Mouse (Mus musculus) gastrocnemius, postnatal 10 days (tissue): ENCODE measurements around the gene Atp1b2. TPM values are rescaled to one million over a fixed set of nuclear protein-coding genes. Genes with fewer than 3 reads are reported as not detected.
"Not testable (repeated sequence)": the region's sequence is repeated elsewhere in the genome, so short reads cannot be mapped to it uniquely, and the experiment has no call there.

Source experiments
- DNase-seq: peaks from one replicate; pipeline ENCODE4 v3.0.0; 2021; ENCODE audit warnings: mixed read lengths
- long read RNA-seq, 2 experiments: library from polyadenylated mRNA; stranded (forward); transcript quantifications; one replicate each; pipeline ENCODE4 v2.0.0; 2021
- total RNA-seq, 2 experiments: library from RNA; stranded (reverse); gene quantifications; 2 replicates each; pipeline ENCODE4 v1.2.3; 2021

Atp1b2 gene
- 100 to 1,000 TPM; 351 to 394 TPM for total RNA-seq
- long read RNA-seq, experiment 1, transcript Atp1b2-201 (7 exons, 2,842 nt) = major isoform, 492 of 557 reads
- long read RNA-seq, experiment 1, transcript Atp1b2-204 (6 exons, 711 nt) = minor isoform, 14 of 557 reads
- long read RNA-seq, experiment 1, partial matches to known transcripts = 16 of 557 reads
- long read RNA-seq, experiment 1, other reads (novel, unspliced or antisense) = 35 of 557 reads
- long read RNA-seq, experiment 2, transcript Atp1b2-201 (7 exons, 2,842 nt) = major isoform, 388 of 437 reads
- long read RNA-seq, experiment 2, transcript Atp1b2-204 (6 exons, 711 nt) = minor isoform, 12 of 437 reads
- long read RNA-seq, experiment 2, partial matches to known transcripts = 17 of 437 reads
- long read RNA-seq, experiment 2, other reads (novel, unspliced or antisense) = 20 of 437 reads

DNA sequence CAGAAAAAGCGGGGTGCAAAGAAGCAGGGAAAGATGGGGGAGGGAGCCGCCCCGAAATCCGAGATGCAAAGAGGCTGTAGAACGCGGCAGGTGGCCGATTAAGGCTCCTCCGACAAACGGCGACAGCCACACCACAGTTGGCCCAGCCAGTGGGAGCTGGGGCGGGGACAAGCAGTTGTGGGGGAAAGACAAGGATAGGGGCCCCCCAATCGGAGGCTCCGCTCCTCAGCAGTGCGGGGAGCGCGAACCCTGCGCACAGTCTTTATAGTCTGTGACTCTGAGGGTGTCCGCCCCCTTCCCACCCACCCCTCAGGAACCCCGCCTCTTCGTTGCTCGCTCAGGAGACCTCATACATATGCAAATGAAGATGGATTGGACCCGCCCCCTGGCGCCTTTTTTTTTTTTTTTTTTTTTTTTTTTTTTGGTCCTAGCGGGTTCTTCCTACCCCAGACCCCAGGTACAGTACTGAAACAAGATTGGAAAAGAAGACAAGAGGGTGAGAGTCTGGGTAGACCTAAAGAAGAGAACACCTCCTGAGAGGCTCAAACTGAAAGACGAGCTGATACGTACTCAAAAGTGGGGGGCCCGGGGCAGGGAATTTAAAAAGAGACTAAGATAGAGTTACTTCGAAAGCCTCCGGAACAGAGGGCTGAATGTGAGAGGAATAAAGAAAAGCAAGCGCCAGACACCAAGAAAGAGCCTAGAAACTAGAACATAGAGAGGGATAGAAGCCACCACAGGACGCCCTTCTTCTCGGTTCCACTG is at the start of gene Atp1b2:
TSS of gene Atp1b2 (minus strand) at position 217 of the 765 bp plus-strand sequence.
- DNase-seq = peak; percentile 79

DNA sequence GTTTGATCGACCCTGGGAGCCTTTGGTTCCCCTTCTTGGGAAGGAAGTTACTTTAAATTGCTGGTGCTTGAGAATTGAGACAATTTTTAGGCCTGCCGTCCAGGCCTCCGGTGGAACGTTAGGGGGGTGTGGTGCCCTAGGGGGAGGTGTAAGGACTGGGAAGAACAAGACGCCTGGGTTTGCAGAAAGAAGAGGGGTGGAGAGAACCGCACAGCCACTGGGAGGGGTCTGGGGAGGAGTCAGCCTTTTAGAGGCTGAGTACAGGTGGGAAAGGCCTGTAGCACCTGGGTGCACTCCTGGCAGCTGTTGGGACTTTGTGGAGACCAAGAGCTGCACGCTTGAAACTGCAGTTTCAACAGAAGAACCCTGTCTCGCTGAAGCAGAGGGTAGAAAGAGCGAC is 49.0 kb upstream of the Atp1b2 start:
- no peak for DNase-seq

DNA sequence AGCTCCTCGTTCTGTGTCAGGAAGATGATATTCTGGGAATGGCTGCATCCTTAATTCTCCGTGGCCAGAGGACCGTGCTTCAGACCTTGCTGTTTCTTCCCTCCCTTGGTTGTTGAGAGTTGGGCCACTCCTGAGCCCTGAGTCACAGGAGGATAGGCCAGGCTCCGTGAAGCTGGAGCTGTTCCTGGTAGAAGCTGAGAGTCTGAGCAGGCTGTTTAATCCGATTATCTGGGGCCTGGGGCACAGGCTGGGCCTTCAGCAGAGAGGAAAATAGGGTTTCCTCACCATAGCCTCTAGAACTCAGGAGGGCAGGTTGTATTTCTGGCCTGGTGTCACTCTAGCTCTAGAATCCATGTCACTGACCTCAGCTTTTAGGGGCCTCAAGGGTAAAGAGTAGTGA is 47.7 kb upstream of the Atp1b2 start:
- no peak for DNase-seq

DNA sequence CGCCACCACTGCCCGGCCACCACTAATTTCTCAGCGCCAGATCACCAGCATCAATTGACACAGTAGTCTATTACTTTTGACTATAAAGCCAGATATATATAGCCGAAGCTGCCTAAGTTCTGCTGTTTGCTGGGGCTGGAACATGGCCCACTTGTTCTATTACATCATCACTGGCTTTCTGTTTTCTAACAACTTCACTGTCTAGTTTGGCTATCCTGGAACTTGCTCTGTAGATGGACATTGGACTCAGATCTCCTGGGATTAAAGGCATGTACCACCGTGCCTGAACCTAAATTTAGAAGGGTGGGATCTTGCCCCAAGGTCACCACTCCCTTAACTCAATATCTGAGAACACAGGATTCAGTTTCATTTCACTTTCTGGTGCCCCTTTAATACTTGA is 40.1 kb upstream of the Atp1b2 start:
- DNase-seq = no peak

DNA sequence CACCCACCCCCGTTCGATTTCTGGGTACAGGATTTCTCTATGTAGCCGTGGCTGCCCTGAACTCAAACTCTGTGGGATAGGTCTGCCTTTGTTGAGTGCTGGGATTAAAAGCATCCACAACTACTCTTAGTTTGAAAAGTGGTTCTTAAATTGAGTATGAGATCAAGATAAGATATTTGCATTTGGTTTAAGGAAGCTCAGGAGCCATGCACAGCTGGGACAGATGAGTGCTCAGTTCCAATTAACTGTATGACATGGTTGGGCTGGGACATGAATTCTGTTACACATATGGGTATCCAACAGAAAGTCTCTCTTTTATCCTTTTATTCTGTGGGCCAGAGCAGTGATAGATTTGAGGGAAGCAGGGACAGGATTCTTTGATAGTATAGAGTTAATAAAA is 29.7 kb upstream of the Atp1b2 start:
- no peak for DNase-seq

DNA sequence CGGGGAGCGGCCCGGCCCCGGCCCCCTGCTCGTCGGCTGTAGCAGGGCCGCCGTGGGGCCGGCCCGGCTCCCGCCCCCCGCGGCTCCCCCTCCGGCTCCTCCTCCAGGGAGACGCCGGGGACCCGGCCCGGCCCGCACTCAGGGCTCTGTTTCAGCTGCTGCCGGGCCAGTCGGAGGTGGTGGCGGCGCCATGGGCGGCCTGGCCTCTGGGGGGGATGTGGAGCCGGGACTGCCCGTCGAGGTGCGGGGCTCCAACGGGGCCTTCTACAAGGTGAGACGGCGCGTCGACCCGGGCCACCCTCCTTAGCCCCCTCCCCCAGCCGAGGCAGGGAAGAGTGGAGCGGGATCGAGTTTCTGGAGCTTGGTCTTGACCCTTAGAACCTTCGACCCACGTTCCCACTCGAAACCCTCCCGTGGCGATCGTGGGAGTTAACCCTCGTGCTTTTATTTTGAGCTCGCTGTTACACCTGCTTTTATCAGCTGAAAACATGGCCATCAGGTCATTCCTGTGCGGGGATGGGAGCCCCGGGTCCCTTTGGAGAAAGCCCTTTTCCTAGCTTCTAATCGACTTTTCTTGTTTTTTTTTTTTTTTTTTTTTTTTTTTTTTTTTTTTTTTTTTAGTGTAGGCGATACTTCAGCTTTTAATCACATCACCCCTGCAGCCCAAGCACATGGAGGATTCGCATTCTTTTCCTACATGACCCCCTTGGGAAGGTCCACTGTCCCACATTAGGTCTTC is 27.6 kb upstream of the Atp1b2 start:
- DNase-seq = no peak

DNA sequence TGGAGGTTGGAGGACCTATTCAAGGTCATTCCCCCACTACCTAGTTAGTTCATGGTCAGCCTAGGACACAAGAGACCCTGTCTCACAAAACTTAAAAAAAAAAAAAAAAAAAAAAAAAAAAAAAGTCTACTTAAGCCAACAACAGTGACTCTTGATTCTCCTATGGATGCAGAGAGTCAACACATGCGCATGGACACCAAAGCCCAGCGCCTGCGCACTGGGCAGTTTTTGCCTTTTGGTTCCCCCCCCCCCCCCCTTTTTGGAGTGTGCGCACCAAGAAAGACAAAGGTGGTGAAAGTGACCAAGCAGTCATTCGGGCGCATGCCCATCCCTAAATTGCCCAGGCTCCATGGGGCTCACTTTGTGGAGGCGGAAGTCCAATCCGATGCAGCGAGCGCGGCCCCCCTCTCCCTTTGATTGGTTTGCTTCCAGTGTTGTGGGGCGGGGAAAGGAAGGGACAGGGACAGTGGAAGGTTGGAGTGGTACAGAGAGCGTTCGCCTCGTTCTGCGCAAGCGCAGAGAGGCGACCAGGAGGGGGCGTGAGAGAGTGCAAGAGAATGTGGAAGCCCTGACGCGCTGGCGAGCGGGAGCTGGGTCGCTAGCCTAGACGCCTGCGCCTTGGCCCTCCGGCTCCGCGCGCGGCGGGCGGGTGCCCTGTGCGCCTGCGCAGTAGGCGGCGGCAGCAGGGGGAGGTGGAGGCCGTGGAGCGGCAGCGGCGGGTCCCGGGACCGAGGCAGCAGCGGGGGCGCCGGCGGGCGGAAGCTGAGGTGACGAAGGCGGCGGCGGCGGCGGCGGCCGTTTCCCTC is 26.7 kb upstream of the Atp1b2 start, which contains the start of gene Fxr2:
TSS of gene Fxr2 (plus strand) at position 707 of the 806 bp plus-strand sequence.
- peak; percentile 100 for DNase-seq

DNA sequence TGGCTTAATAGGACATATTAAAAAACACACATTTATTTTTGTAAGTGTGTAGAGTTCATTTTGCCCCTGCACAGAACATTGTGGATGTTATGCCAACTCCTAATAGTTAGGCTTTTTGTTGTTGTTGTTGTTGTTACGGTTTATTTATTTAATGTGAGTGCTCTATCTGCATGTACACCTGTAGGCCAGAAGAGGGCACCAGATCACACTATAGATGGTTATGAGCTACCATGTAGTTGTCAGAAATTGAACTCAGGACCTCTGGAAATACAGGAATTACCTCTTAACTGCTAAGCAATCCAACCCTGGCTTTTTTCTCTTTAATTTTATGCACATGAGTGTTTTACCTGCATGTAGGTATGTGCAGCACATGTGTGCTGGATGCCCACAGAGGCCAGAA is 24.1 kb upstream of the Atp1b2 start:
- DNase-seq = no peak

DNA sequence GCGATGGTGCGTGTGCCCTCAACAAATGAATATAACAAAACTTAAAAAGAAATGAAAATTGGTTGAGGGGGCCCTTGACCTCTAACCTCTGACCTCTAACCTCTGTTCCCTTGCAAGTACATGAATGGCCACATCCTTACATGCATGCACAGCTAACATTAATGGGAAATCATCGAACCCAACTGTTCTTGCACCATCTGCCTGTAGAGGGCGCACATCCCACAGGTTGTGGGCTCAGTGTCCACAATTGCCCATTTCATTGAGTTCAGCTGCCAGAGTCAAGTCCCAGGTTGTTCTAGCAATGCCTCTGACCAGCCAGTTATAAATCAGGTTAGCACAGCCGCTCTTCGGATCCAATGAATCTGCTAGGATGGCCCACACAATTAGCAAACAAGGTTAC is 22.5 kb upstream of the Atp1b2 start:
- peak; percentile 75 for DNase-seq

DNA sequence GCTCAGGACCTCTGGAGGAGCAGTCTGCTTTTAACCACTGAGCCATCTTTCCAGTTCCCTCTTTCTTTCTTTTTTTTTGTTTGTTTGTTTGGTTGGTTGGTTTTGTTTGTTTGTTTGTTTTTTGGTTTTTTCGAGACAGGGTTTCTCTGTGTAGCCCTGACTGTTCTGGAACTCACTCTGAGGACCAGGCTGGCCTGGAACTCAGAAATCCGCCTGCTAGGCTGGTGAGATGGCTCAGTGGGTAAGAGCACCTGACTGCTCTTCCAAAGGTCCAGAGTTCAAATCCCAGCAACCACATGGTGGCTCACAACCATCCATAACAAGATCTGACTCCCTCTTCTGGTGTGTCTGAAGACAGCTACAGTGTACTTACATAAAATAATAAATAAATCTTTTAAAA is 18.6 kb upstream of the Atp1b2 start:
- not testable (repeated sequence) for DNase-seq

DNA sequence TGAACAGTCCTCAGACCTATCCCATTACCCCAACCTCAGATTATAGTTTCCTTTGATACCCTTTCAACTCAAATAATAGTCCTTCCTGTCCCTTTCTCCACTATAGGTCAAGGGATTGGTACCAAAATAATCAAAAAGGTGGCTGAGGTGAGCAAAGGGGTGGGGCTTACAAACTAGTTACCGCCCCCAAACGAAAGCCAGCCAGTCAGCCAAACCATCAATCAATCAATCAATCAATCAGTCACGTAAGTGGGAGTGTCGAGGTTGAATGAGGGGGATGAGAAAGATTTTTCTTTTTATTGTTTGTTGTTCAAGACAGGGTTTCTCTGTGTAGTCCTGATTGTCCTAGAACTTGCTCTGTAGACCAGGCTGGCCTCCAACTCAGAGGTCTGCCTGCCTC is 17.3 kb upstream of the Atp1b2 start:
- no peak for DNase-seq

DNA sequence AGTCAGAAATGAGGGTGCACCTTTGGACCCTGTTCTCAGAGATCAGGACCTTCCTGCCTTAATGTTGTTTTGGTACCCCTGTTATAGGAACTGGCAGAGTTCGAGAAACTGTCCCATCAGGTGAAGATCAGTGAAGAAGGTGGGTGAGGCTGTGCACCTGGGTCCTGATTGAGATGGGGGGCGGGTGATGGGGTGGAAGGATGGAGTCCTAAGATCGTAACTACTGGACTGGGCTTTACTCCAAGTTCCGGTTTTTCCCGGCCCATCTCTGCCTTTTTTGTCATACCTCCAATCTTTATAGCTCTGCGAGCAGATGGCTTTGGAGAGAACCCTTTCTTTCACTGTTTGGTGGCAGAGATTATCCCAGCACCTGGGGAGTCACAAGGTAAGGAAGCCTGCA is 16.7 kb upstream of the Atp1b2 start:
- no peak for DNase-seq

DNA sequence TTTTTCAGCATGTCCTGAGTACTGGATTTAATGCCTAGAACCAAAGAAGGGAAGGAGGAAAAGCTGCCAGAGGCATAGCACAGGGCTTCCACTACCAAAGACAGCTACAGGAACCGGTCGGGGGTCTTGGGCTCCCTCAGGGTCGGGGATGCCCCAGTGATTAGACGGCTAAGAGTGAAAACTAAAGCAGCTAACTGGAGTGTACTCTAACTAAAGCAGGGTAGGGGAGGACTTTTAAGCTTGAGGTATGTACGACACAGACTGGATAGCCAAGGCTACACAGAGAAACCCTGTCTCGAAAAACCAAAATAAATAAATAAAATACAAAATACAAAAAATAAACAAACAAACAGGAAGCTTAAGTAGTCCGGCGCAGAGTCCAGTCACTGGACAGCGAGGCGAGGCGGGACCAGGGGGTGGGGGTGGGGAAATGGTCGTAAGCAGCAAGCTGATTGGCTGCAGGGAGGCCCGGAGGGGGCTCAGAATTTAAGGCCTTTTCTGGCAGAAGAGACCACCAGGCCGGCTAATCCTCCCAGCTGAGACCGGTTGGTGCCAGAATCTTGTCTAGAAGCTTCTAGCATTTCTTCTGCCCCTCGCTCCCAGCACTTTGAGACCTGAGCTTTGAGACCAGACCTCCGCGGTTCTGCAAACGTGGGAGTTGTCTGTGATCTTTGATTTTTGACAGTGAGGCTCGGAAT is 16.0 kb upstream of the Atp1b2 start, which contains the start of gene Sat2:
TSS of gene Sat2 (plus strand) at position 454 of the 698 bp plus-strand sequence.
- peak; percentile 64 for DNase-seq

DNA sequence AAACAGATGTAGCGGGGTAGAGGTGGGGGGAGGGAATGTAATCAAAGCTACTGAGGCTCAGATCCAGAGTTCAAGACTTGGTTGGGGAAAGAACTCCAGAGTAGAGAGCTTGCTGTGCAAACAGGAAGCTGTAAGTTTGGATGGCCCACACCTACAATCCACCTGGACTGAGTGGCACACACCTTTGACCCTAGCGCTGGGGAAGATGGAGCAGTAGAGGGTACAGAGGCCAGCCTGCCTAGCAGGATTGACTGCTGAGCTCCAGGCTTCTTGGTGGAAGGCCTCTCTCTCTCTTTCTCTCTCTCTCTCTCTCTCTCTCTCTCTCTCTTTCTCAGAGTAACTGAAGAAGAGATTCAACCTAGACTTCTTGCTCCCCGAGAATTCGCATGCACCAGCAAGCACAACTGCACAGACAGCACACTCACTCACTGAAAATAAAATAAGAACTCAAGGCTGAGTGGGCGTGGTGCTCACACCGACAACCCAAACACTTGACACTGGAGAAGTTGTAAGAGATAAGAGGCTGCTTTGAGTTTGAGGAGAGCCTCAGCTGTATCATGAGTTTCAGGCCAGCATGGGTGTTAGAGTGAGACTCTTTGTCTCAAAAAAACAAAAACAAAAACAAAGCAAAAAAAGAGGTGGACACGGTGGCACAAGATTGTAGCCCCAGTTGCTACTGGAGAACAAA is 14.8 kb upstream of the Atp1b2 start:
- no peak for DNase-seq

DNA sequence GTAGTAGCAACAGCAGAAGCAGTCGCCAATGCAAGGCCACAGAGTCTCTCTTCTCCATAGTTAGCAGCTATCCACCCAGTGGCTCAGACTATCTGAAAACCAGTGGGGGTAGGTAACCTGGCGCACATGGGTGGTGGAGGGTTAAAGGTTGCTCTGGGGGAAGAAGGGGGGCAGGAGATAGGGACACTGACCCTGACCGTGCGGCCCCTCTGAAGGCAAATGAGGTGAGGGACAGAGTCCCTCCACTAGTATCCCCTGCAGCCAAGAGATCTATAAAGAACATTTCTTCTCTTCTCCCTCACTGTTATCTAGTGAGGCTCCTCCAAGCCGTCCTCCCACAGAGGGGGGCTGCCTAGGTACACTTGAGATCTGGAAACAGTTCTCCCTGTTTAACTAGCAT is 12.1 kb upstream of the Atp1b2 start, which contains the start of gene Shbg:
TSS of gene Shbg (minus strand) at position 101 of the 400 bp plus-strand sequence.
- no peak for DNase-seq

DNA sequence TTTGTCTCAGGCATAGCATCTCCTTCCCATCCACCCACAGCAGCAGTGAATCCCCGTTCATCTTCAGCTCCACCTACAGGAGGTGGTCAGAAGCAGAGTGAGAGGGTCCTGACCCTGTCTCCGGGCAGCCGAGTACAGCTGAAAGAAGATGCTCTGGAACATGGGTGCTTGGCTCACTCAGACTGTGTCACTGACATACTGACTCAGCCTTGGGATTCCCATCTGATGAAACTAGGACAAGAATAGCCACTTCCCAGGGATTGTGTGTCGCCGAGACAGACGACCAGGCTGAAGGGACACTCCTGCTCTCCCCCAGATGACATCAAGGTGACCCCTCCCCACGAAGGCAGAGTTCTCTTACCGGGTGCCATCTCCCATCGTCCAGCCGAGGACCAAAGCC is 11.0 kb upstream of the Atp1b2 start:
- DNase-seq = no peak

DNA sequence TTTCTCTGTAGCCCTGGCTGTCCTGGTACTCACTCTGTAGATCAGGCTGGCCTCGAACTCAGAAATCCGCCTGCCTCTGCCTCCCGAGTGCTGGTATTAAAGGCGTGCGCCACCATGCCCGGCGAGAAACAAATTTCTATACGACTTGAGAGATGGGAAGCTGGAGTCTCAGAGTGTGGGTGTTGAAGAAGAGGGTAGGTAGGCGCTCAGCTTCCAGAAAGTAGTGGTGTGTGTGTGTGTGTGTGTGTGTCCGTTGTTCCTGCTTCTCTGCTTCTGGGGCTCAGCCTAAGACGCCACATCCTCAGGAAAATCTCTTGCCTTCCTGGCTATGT is 8.5 kb upstream of the Atp1b2 start:
- DNase-seq = not testable (repeated sequence)

DNA sequence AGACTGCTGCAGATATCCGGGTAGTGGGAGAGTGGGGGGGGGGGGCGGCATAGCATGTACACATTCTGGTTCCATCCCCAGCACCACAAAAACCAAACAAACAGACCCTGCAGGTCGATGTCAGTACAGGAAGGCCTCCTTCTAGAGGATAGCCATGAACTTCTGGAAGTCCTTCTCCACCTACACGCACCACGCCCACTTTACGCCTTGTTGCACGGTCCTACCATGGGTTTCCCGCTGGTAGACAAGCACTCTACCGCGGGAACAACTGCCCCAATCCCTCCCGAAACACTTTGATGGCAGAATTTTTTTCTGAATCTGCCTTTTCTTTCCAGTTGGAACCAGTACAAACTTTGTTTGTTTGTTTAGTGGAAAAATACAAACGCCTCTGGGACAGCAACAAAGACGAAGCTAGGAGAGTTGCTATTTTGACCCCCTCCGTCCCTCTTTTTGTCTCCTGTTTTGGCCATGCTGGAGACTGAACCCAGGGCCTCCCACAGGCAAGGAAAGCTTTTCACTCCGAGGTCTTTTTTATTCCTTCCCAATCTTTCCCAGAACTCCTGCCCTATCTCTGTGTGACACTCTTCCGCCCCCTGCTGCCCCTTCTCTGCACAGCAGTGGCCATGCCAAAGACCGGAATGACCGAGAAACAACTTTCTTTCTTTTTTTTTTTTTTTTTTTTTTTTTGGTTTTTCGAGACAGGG is 8.0 kb upstream of the Atp1b2 start:
- peak; percentile 87 for DNase-seq

DNA sequence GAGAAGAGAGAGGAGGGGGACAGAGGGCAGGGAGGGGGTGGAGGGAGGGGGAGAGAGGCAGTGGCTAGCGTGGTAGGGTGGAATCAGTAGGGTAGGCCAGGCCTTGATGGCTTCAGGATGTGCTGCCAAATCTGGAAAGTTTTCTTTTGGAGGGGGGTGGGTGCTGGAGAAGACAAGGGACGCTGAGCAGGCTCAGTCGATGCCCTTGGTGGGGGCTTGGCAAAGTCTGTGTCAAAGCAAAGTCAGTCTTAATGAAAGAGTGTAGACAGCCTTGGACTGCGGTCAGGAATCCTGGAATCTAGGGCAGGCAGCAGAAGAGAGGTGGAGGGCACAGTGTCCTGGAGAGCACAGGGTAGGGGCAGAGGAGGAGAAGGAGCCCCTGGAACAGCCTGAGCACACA is 5.2 kb upstream of the Atp1b2 start:
- DNase-seq = no peak

DNA sequence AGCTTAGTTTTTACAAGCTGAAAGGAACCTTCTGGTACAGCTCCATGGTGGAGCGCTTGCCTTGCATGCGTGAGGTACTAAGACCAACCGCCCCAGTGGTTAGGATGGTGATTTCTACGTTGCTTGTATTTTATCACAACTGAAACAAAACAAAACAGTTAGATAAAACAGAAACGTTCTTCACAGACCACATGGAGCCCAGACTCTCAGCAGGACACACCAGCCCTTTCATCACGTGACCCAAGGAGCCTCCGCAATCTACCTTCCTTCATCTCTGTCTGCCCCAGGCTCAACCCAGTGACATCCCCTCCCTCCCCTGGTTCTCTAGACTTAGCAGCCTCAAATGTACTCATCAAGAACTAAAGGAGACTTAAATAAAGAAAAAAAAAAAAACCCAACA is 3.7 kb upstream of the Atp1b2 start:
- no peak for DNase-seq
